Mouse (Mus musculus) thymus, postnatal 4 days (tissue): Measurements from ENCODE around the gene Rbm25.

Source experiments
- DNase-seq: peaks from one replicate; pipeline ENCODE4 v3.0.0; 2021

The Rbm25 gene

GRCm38 (mm10) chr12:83651414-83651813 is 20.4 kb downstream of the Rbm25 start:
- no peak for DNase-seq

- no peak for DNase-seq
These were observed 54.4 kb downstream of the Rbm25 start for GRCm38 (mm10) chr12:83685466-83685865.

GRCm38 (mm10) chr12:83686575-83687350 is 55.7 kb downstream of the Rbm25 start:
- DNase-seq: no peak

GRCm38 (mm10) chr12:83687934-83688315 is 56.9 kb downstream of the Rbm25 start, which contains the start of gene Psen1:
TSS of gene Psen1 (plus strand) at chr12:83688152.
- peak; percentile 94 for DNase-seq

GRCm38 (mm10) chr12:83688316-83689086 is 57.5 kb downstream of the Rbm25 start:
- peak; percentile 63 for DNase-seq

GRCm38 (mm10) chr12:83689087-83689432 is 58.0 kb downstream of the Rbm25 start:
- peak; percentile 26 for DNase-seq

GRCm38 (mm10) chr12:83694011-83694410 is 63.0 kb downstream of the Rbm25 start:
- DNase-seq: no peak

GRCm38 (mm10) chr12:83694669-83695068 is 63.6 kb downstream of the Rbm25 start:
- no peak for DNase-seq

- no peak for DNase-seq
These were observed 67.6 kb downstream of the Rbm25 start for GRCm38 (mm10) chr12:83698637-83699036.

GRCm38 (mm10) chr12:83701608-83702007 is 70.6 kb downstream of the Rbm25 start:
- no peak for DNase-seq

- DNase-seq: no peak
These were observed 71.8 kb downstream of the Rbm25 start for GRCm38 (mm10) chr12:83702796-83703195.

- DNase-seq: no peak
These were observed 75.9 kb downstream of the Rbm25 start for GRCm38 (mm10) chr12:83706951-83707350.

- no peak for DNase-seq
These were observed 77.4 kb downstream of the Rbm25 start for GRCm38 (mm10) chr12:83708160-83709092.

- no peak for DNase-seq
These were observed 78.9 kb downstream of the Rbm25 start for GRCm38 (mm10) chr12:83709934-83710333.

GRCm38 (mm10) chr12:83713749-83714148 is 82.7 kb downstream of the Rbm25 start:
- peak; percentile 24 for DNase-seq

GRCm38 (mm10) chr12:83716416-83717184 is 85.6 kb downstream of the Rbm25 start:
- no peak for DNase-seq

GRCm38 (mm10) chr12:83719431-83719830 is 88.4 kb downstream of the Rbm25 start:
- no peak for DNase-seq

- DNase-seq: no peak
These were observed 90.2 kb downstream of the Rbm25 start for GRCm38 (mm10) chr12:83721281-83721680.

- DNase-seq: no peak
These were observed 92.0 kb downstream of the Rbm25 start for GRCm38 (mm10) chr12:83723037-83723436.

- DNase-seq: no peak
These were observed 95.7 kb downstream of the Rbm25 start for GRCm38 (mm10) chr12:83726510-83727308.

- DNase-seq: no peak
These were observed 101.2 kb downstream of the Rbm25 start for GRCm38 (mm10) chr12:83732225-83732624.
